Mouse (Mus musculus): ENCODE results near the gene Gm12216. TPM values are rescaled to one million over a fixed set of nuclear protein-coding genes. Genes with fewer than 3 reads are reported as not detected.

Gene Gm12216
- polyA plus RNA-seq, 1 experiment from 2014 or later = 0.65 TPM

DNA sequence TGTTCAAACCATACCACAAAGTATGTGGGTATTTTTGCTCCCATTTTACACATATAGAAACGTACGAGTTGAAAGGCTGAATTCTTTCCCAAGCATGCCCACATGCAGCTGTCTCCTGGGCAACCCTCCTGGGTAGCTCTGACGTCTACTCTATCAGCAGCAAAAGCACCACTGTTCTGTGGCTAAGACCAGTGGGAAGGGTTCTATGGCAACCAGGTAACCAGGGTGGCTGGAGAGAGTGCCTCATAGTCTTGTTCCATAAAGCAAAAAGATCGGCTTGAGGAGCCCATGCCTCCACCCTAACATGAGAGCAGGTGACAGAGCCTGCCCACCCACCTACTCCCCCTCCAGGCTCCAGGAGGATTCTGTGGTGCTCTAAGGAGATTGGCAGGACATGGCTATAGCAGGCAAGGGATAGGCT, 16.9 kb downstream of the Gm12216 start:
- Histone ChIP-seq H3K4me1 (replicated peaks) (peaks cover 26% of the 10 kb centered on the region), H3K27me3 (no peaks in the 10 kb centered on the region; the same call in 1 of the 2 replicates), H3K9me3 (no peaks in the 10 kb centered on the region), H3K4me2 (no peak overlapping the region), H3K9ac (replicated peaks) (no peak overlapping the region), H3K36me3 (no peaks in the 10 kb centered on the region), H3K27ac (no peak overlapping the region), H3K4me3 (replicated peaks) (no peak overlapping the region)
- WGBS = 73% methylated on average over 4 of the region's 4 CpGs
- no peak for ATAC-seq (ENCODE audit: insufficient number of reproducible peaks, insufficient read depth, low FRiP score, low TSS enrichment, low read depth)

DNA sequence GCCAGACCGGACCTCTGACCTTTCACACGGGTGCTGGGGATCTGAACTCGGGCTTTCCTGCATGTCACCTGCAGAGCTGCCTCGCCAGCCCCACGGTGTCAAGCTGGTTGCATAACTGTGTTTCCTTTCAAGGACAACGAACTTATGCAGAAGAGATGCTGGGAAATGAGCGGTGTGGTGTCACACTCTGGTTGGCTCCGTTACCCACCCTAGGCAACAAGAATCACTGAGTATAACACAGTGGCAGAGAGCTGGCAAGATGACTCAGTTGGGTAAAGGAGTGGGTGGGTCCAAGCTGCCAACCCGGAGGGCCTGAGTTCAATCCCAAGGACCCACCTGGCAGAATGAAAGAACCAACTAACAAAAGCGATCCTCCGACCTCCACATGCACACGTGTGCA, 17.5 kb downstream of the Gm12216 start:
- Histone ChIP-seq H3K27ac (no peak overlapping the region), H3K4me3 (replicated peaks) (no peak overlapping the region), H3K27me3 (no peaks in the 10 kb centered on the region; the same call in 1 of the 2 replicates), H3K9me3 (no peaks in the 10 kb centered on the region), H3K9ac (replicated peaks) (no peak overlapping the region), H3K4me1 (replicated peaks) (peaks cover 26% of the 10 kb centered on the region), H3K4me2 (no peak overlapping the region), H3K36me3 (no peaks in the 10 kb centered on the region)
- WGBS = 80% methylated on average over 12 of the region's 12 CpGs
- no peak for ATAC-seq (ENCODE audit: insufficient number of reproducible peaks, insufficient read depth, low FRiP score, low TSS enrichment, low read depth)

- Histone ChIP-seq H3K4me1 (replicated peaks) (peaks cover 20% of the 10 kb centered on the region), H3K36me3 (no peaks in the 10 kb centered on the region), H3K9ac (replicated peaks) (no peak overlapping the region), H3K4me3 (replicated peaks) (no peak overlapping the region), H3K4me2 (no peak overlapping the region), H3K27me3 (no peaks in the 10 kb centered on the region; the same call in 1 of the 2 replicates), H3K27ac (no peak overlapping the region), H3K9me3 (no peaks in the 10 kb centered on the region)
- no peak for ATAC-seq (ENCODE audit: insufficient number of reproducible peaks, insufficient read depth, low FRiP score, low TSS enrichment, low read depth)
- 31% methylated on average over 8 of the region's 8 CpGs for WGBS
Observed at GRCm38 (mm10) chr11:53839663-53840642, 19.1 kb downstream of the Gm12216 start.

GRCm38 (mm10) chr11:53839147-53839546, 19.9 kb downstream of the Gm12216 start:
- 64% methylated on average over 6 of the region's 6 CpGs for WGBS
- Histone ChIP-seq H3K36me3 (no peaks in the 10 kb centered on the region), H3K4me3 (replicated peaks) (no peak overlapping the region), H3K9me3 (no peaks in the 10 kb centered on the region), H3K4me2 (no peak overlapping the region), H3K4me1 (replicated peaks) (peaks cover 20% of the 10 kb centered on the region), H3K27ac (no peak overlapping the region), H3K9ac (replicated peaks) (no peak overlapping the region), H3K27me3 (no peaks in the 10 kb centered on the region; the same call in 1 of the 2 replicates)
- ATAC-seq (ENCODE audit: insufficient number of reproducible peaks, insufficient read depth, low FRiP score, low TSS enrichment, low read depth) = no peak

- Histone ChIP-seq H3K4me1 (replicated peaks) (peaks cover 15% of the 10 kb centered on the region), H3K27ac (no peak overlapping the region), H3K9me3 (no peaks in the 10 kb centered on the region), H3K36me3 (no peaks in the 10 kb centered on the region), H3K4me2 (no peak overlapping the region), H3K27me3 (no peaks in the 10 kb centered on the region; the same call in 1 of the 2 replicates), H3K4me3 (replicated peaks) (no peak overlapping the region), H3K9ac (replicated peaks) (no peak overlapping the region)
- no peak for ATAC-seq (ENCODE audit: insufficient number of reproducible peaks, insufficient read depth, low FRiP score, low TSS enrichment, low read depth)
- WGBS = 95% methylated on average over 5 of the region's 5 CpGs
Observed at GRCm38 (mm10) chr11:53837731-53838130, 21.3 kb downstream of the Gm12216 start.

GRCm38 (mm10) chr11:53835379-53836010, 23.6 kb downstream of the Gm12216 start:
- no peak overlapping the region for H3K4me2 ChIP-seq
- no peaks in the 10 kb centered on the region for H3K36me3 ChIP-seq
- peaks cover 15% of the 10 kb centered on the region for H3K4me1 ChIP-seq (replicated peaks)
- H3K27ac ChIP-seq = no peak overlapping the region
- no peaks in the 10 kb centered on the region for H3K9me3 ChIP-seq
- H3K27me3 ChIP-seq = no peaks in the 10 kb centered on the region; the same call in 1 of the 2 replicates
- 91% methylated on average over 4 of the region's 4 CpGs for WGBS
- H3K4me3 ChIP-seq (replicated peaks) = no peak overlapping the region
- no peak for ATAC-seq (ENCODE audit: insufficient number of reproducible peaks, insufficient read depth, low FRiP score, low TSS enrichment, low read depth)
- H3K9ac ChIP-seq (replicated peaks) = no peak overlapping the region

DNA sequence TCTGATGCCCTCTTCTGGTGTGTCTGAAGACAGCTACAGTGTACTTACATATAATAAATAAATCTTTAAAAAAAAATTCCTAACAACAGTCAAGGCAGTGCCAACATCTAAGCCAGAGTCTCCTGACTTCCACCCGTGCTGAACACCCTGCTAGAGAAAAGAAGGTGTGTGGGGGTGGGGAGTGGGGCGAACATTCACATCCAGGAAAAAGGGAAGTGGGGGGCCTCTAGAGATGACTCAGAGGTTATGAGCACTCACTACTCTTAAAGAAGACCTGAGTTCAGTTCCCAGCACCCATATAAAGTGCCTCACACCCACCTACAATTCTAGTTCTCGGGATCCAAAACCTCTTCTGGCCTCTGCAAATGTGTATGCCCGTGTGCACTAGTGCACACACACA, 33.6 kb downstream of the Gm12216 start:
- Histone ChIP-seq H3K36me3 (no peaks in the 10 kb centered on the region), H3K27ac (no peak overlapping the region), H3K4me1 (replicated peaks) (0 out of 2 replicates have a peak, but pooled peaks cover 3% of the 10 kb centered on the region), H3K4me2 (no peak overlapping the region), H3K4me3 (replicated peaks) (no peak overlapping the region), H3K9me3 (no peaks in the 10 kb centered on the region), H3K27me3 (no peaks in the 10 kb centered on the region), H3K9ac (replicated peaks) (no peak overlapping the region)
- 85% methylated on average over 4 of the region's 4 CpGs for WGBS
- ATAC-seq (ENCODE audit: insufficient number of reproducible peaks, insufficient read depth, low FRiP score, low TSS enrichment, low read depth) = no peak

DNA sequence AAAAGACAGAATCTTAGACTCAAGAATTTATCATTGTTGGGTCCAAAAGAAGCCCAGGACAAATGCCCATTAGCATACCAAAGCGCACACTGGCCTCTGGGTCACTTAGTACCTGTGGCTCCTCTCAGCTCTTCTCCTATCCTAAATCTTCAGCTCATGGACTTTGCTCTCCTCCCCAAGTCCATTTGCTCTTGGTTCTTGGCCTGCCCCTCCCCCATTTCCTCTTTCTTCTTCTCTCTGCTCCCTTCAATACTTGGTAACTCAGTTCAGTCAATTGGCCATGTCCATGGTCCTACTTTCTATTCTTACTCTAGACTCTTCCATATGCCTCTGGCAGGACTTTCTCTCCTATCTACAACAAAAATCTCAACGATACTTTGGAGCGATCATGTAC, 37.1 kb downstream of the Gm12216 start:
- Histone ChIP-seq H3K27me3 (no peaks in the 10 kb centered on the region), H3K4me2 (no peak overlapping the region), H3K4me1 (replicated peaks) (0 out of 2 replicates have a peak, but pooled peaks cover 3% of the 10 kb centered on the region), H3K27ac (no peak overlapping the region), H3K9ac (replicated peaks) (no peak overlapping the region), H3K9me3 (no peaks in the 10 kb centered on the region), H3K4me3 (replicated peaks) (no peak overlapping the region), H3K36me3 (no peaks in the 10 kb centered on the region)
- no peak for ATAC-seq (ENCODE audit: insufficient number of reproducible peaks, insufficient read depth, low FRiP score, low TSS enrichment, low read depth)
- 96% methylated on average over 3 of the region's 3 CpGs for WGBS

DNA sequence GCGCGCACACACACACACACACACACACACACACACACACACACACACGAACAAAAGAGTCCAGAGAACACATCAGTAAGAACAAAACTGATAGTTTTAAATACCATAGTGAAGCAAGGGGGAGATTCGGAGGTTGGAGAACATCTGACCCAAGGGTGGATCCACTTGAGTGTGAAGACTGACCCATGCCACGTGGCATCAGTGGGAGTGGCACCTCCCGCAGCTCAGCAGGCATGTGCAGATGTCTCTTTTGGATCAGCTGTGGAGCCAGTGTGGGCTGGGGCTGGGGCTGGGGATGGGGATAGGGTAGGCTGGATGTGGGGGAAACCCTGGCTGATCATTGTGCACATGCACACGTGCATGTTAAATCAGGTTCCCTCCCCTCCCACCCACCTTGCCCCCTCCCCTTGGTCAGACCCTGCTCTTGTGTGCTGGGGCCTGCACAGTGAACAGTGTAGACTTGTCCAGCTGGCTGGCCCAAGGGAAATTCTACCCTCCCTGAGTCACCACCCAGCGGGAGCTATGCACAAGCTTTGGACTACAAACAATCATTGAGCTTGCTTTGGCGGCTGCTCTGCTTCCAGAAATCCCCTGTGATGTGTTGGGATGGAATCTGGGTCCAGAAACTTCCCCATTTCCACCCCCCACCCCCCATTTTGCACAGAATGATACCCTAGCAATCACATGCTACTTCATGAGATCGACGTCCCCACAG, 37.7 kb downstream of the Gm12216 start:
- no peak overlapping the region for H3K4me2 ChIP-seq
- no peak for ATAC-seq (ENCODE audit: insufficient number of reproducible peaks, insufficient read depth, low FRiP score, low TSS enrichment, low read depth)
- H3K4me3 ChIP-seq (replicated peaks) = no peak overlapping the region
- H3K36me3 ChIP-seq = no peaks in the 10 kb centered on the region
- no peak overlapping the region for H3K9ac ChIP-seq (replicated peaks)
- WGBS = 80% methylated on average over 11 of the region's 11 CpGs
- H3K27me3 ChIP-seq = no peaks in the 10 kb centered on the region
- H3K27ac ChIP-seq = no peak overlapping the region
- H3K9me3 ChIP-seq = no peaks in the 10 kb centered on the region
- H3K4me1 ChIP-seq (replicated peaks) = 0 out of 2 replicates have a peak, but pooled peaks cover 3% of the 10 kb centered on the region

- no peaks in the 10 kb centered on the region for H3K9me3 ChIP-seq
- 0 out of 2 replicates have a peak, but pooled peaks cover 3% of the 10 kb centered on the region for H3K4me1 ChIP-seq (replicated peaks)
- no peak overlapping the region for H3K4me2 ChIP-seq
- H3K36me3 ChIP-seq = no peaks in the 10 kb centered on the region
- H3K4me3 ChIP-seq (replicated peaks) = no peak overlapping the region
- H3K9ac ChIP-seq (replicated peaks) = no peak overlapping the region
- H3K27me3 ChIP-seq = no peaks in the 10 kb centered on the region
- 90% methylated on average over 13 of the region's 13 CpGs for WGBS
- no peak for ATAC-seq (ENCODE audit: insufficient number of reproducible peaks, insufficient read depth, low FRiP score, low TSS enrichment, low read depth)
- no peak overlapping the region for H3K27ac ChIP-seq
Observed at GRCm38 (mm10) chr11:53820516-53821170, 38.4 kb downstream of the Gm12216 start.

Measured in limb, embryonic 12.5 days (tissue).